Mouse (Mus musculus) B cell, adult (primary cell): ENCODE data around the gene Zfp654. TPM values are rescaled to one million over a fixed set of nuclear protein-coding genes. Genes with fewer than 3 reads are reported as not detected.

ENCODE experiments used
- total RNA-seq: library from RNA; stranded (reverse); gene quantifications from 4 replicates; pipeline ENCODE4 v1.2.4, GENCODE M21; 2023; ENCODE audit not compliant: inconsistent age

Gene Zfp654
- 15.4 to 18.4 TPM (median 17.5 TPM) in 4 replicates for total RNA-seq

GRCm38 (mm10) chr16:64851563-64852362 is at the start of gene Zfp654, which contains the start of gene Cggbp1:
Gene Zfp654 (minus strand): TSS chr16:64851652.
Gene Cggbp1 (plus strand): TSS chr16:64851996.

GRCm38 (mm10) chr16:64770521-64771430 is 80.7 kb downstream of the Zfp654 start, which contains the start of gene 4930453N24Rik:
Gene 4930453N24Rik (minus strand): TSS chr16:64771161.

Other genes starting within 250 kb of the Zfp654 start
- gene Csnka2ip, start 249.2 kb downstream of the Zfp654 start, total RNA-seq, result not detected in 4 replicates
- gene 4930453N24Rik, start 80.5 kb downstream of the Zfp654 start, total RNA-seq, result 29.9 to 33.0 TPM (median 31.1 TPM) in 4 replicates
- gene Cggbp1, start 344 bp upstream of the Zfp654 start, total RNA-seq, result 110 to 118 TPM (median 116 TPM) in 4 replicates